ENCODE assay signal across 8 mouse cellular contexts in the genomic region with DNA sequence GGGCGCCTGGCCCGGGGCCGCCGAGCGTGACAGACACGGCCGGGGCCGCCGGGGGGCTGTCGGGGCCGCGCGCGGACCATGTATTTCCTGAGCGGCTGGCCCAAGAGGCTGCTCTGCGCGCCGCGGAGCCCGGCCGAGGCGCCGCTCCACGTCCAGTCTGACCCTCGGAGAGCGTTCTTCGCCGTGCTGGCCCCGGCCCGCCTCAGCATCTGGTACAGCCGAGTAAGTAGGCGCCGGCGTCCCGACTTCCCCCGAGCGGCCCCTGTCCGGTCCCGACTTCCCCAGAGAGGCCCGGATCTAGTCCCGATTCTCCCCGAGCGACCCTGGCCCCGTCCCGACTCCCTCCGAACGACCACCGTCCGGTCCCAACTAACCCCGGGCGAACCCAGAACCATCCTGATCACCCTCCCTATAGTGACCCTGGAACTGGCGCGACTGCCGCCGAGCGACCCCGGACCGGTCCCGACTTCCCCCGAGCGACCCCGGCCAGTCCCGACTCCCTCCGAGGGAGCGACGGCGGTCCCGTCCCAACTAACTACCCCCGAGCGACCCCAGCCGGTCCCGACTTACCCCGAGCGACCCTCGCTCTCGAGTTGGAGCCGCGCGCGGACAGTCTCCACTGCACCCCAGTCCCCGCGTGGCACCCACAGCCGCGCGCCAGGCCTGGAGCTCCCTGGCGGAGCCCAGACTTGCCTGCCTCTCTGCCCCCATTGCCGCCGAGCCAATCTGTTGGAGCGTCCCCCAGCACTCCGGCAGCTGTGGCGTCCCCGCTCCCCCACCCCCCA. TPM values are rescaled to one million over a fixed set of nuclear protein-coding genes. Genes with fewer than 3 reads are reported as not detected.
DNase-seq lines count a peak whose midpoint lies in the region; ATAC-seq and TF ChIP-seq lines count a peak whose summit lies in the region.

No protein-coding gene starts in this region.

- no peak for TF ChIP-seq POLR2A in heart, adult 2 months (IDR thresholded peaks at IDR 0.05; ENCODE audit: insufficient read depth, low read depth, low read length)

- TF ChIP-seq CTCF in C2C12 (IDR thresholded peaks at IDR 0.05; ENCODE audit: control insufficient read depth, insufficient read depth, insufficient read length): no peak
- TF ChIP-seq CTCF in heart, adult 2 months (IDR thresholded peaks at IDR 0.05): no peak
- TF ChIP-seq CTCF in liver, embryonic 14.5 days (IDR thresholded peaks at IDR 0.05; ENCODE audit: low read depth): no peak

- peak overlapping the region; percentile 74 for H3K4me3 ChIP-seq in C2C12 (ENCODE audit: insufficient read depth, poor library complexity, severe bottlenecking)
- H3K4me3 ChIP-seq in heart, adult 2 months: peak overlapping the region; percentile 81
- peak overlapping the region; percentile 94 for H3K4me3 ChIP-seq in kidney, embryonic 16.5 days (ENCODE audit: low read length)
- H3K4me3 ChIP-seq in liver, embryonic 14.5 days (ENCODE audit: insufficient read depth in 1 of 2, low read depth in 2 of 2, low read length in 2 of 2): peak overlapping the region; percentile 61 to 86
- peak overlapping the region; percentile 97 for H3K4me3 ChIP-seq in neural tube, embryonic 11.5 days (ENCODE audit: low read depth, low read length)

- no peak for TF ChIP-seq EP300 in heart, adult 2 months (IDR thresholded peaks at IDR 0.05; ENCODE audit: insufficient read depth, low read depth, low read length)
- no peak for TF ChIP-seq EP300 in liver, embryonic 14.5 days (IDR thresholded peaks at IDR 0.05; ENCODE audit: low read depth)

- peak overlapping the region; percentile 68 for H3K4me2 ChIP-seq in kidney, embryonic 16.5 days (replicated peaks; ENCODE audit: low read depth, low read length)
- H3K4me2 ChIP-seq in liver, embryonic 14.5 days (ENCODE audit: low read depth): peak overlapping the region; percentile 91
- peak overlapping the region; percentile 72 for H3K4me2 ChIP-seq in neural tube, embryonic 11.5 days (ENCODE audit: low read depth)

- no peaks in the 10 kb centered on the region for H3K36me3 ChIP-seq in C2C12 (ENCODE audit: control insufficient read depth, insufficient read depth)
- peaks cover 15% of the 10 kb centered on the region for H3K36me3 ChIP-seq in heart, adult 2 months (ENCODE audit: control insufficient read depth, insufficient read depth, low read length)
- 0 out of 2 replicates have a peak, but pooled peaks cover 7% of the 10 kb centered on the region for H3K36me3 ChIP-seq in kidney, embryonic 16.5 days (ENCODE audit: insufficient read depth, low read length)
- H3K36me3 ChIP-seq in liver, embryonic 14.5 days (replicated peaks; ENCODE audit: control insufficient read depth, insufficient read depth, low read depth): no peaks in the 10 kb centered on the region
- no peaks in the 10 kb centered on the region for H3K36me3 ChIP-seq in neural tube, embryonic 11.5 days (ENCODE audit: control insufficient read depth, insufficient read depth, low read length)

- H3K4me1 ChIP-seq in heart, adult 2 months (ENCODE audit: control insufficient read depth, insufficient read depth, low read length): peaks cover 4% of the 10 kb centered on the region
- peaks cover 17% of the 10 kb centered on the region for H3K4me1 ChIP-seq in kidney, embryonic 16.5 days (ENCODE audit: insufficient read depth, low read length)
- peaks cover 3 to 15% of the 10 kb centered on the region in 2 experiments; a peak in 3 of 4 replicates for H3K4me1 ChIP-seq in liver, embryonic 14.5 days (replicated peaks; ENCODE audit: control insufficient read depth in 2 of 2, insufficient read depth in 2 of 2, low read length in 1 of 2)
- peaks cover 3% of the 10 kb centered on the region; the same call in 1 of the 2 replicates for H3K4me1 ChIP-seq in neural tube, embryonic 11.5 days (ENCODE audit: control insufficient read depth, insufficient read depth, low read length)

- H3K27me3 ChIP-seq in C2C12 (ENCODE audit: control insufficient read depth, insufficient read depth, insufficient read length): no peaks in the 10 kb centered on the region
- H3K27me3 ChIP-seq in heart, adult 2 months (ENCODE audit: control insufficient read depth, insufficient read depth, low read length): no peaks in the 10 kb centered on the region
- no peaks in the 10 kb centered on the region for H3K27me3 ChIP-seq in kidney, embryonic 16.5 days (ENCODE audit: insufficient read depth, low read length)
- H3K27me3 ChIP-seq in liver, embryonic 14.5 days (ENCODE audit: control insufficient read depth, insufficient read depth, low read length): no peaks in the 10 kb centered on the region
- no peaks in the 10 kb centered on the region for H3K27me3 ChIP-seq in neural tube, embryonic 11.5 days (ENCODE audit: control insufficient read depth, insufficient read depth, low read length)

- H3ac ChIP-seq in C2C12 (ENCODE audit: control insufficient read depth, insufficient read length, low read depth): peak overlapping the region; percentile 78

- WGBS in heart, adult 2 months: under 1% methylated on average over 91 of the region's 92 CpGs
- WGBS in kidney, embryonic 16.5 days: under 1% methylated on average over 87 of the region's 92 CpGs
- WGBS in liver, embryonic 14.5 days (ENCODE audit: insufficient replicate concordance): under 1% methylated on average over 82 of the region's 92 CpGs
- WGBS in neural tube, embryonic 11.5 days: under 1% methylated on average over 81 of the region's 92 CpGs

- intact Hi-C loops in heart, adult 2 months (cut with DNase I): loop anchor here (5.0 kb wide), 1 partner anchor 40 kb away; no protein-coding TSS in a partner anchor

- peak overlapping the region; percentile 99 for H3K27ac ChIP-seq in heart, adult 2 months
- peak overlapping the region; percentile 97 for H3K27ac ChIP-seq in kidney, embryonic 16.5 days (ENCODE audit: low read length)
- H3K27ac ChIP-seq in liver, embryonic 14.5 days: peak overlapping the region; percentile 28
- peak overlapping the region; percentile 96 for H3K27ac ChIP-seq in neural tube, embryonic 11.5 days (ENCODE audit: low read depth, low read length)

- peak overlapping the region; percentile 96 for H3K9ac ChIP-seq in heart, adult 2 months (ENCODE audit: low read depth, low read length)
- peak overlapping the region; percentile 94 for H3K9ac ChIP-seq in kidney, embryonic 16.5 days (replicated peaks; ENCODE audit: low read length)
- H3K9ac ChIP-seq in liver, embryonic 14.5 days (replicated peaks): peak overlapping the region; percentile 87
- peak overlapping the region; percentile 92 for H3K9ac ChIP-seq in neural tube, embryonic 11.5 days (ENCODE audit: low read length)

- peak; percentile 20 for DNase-seq in embryo, embryonic 11.5 days (ENCODE audit: low read depth, low spot score)
- DNase-seq in heart, adult 2 months: peak; percentile 66 to 72
- DNase-seq in liver, embryonic 14.5 days (ENCODE audit: low read depth in 3 of 3, low spot score in 3 of 3): no peak
- DNase-seq in neural tube, embryonic 11.5 days (ENCODE audit: low spot score): peak; percentile 65
- DNase-seq in thymus, postnatal 14 days: peak; percentile 76

- H3K79me3 ChIP-seq in C2C12 (ENCODE audit: low read depth): peaks cover 32% of the 10 kb centered on the region

- peaks cover 49% of the 10 kb centered on the region for H3K79me2 ChIP-seq in C2C12 (ENCODE audit: control insufficient read depth, insufficient read depth)
- peaks cover 9% of the 10 kb centered on the region for H3K79me2 ChIP-seq in heart, adult 2 months (replicated peaks; ENCODE audit: control insufficient read depth, insufficient read depth, low read length)

- H3K9me3 ChIP-seq in kidney, embryonic 16.5 days (ENCODE audit: low read length): no peaks in the 10 kb centered on the region
- no peaks in the 10 kb centered on the region for H3K9me3 ChIP-seq in liver, embryonic 14.5 days (ENCODE audit: control insufficient read depth, low read length)
- H3K9me3 ChIP-seq in neural tube, embryonic 11.5 days (ENCODE audit: control insufficient read depth, low read length): no peaks in the 10 kb centered on the region

- peak; percentile 29 for ATAC-seq in activated CD4-positive, CD25-positive, alpha-beta regulatory T cell, adult 4 months
- ATAC-seq in kidney, embryonic 16.5 days (ENCODE audit: low FRiP score, low TSS enrichment): peak; percentile 80
- ATAC-seq in liver, embryonic 14.5 days (ENCODE audit: insufficient read depth): peak; percentile 54
- ATAC-seq in neural tube, embryonic 11.5 days (ENCODE audit: insufficient read depth, low FRiP score, low TSS enrichment): peak; percentile 80

TF ChIP-seq in C2C12, 6 proteins besides CTCF, POLR2A, EP300 and RAD21:
- no peak for TF ChIP-seq CEBPB (IDR thresholded peaks at IDR 0.05; ENCODE audit: low read depth)
- TF ChIP-seq MYOD1 (IDR thresholded peaks at IDR 0.05; ENCODE audit: control insufficient read depth, insufficient read length, low read depth): no peak
- TF ChIP-seq FOSL1 (IDR thresholded peaks at IDR 0.05; ENCODE audit: insufficient read depth, low read length, poor library complexity, severe bottlenecking): no peak
- TF ChIP-seq USF1 (IDR thresholded peaks at IDR 0.05; ENCODE audit: low read depth): no peak

RNA-seq across cellular contexts. Expression of gene Ric1, which starts 0.6 kb away (rescaled TPM):
- polyA plus RNA-seq in C2C12 (2012; fragmentation: generic; extraction: Trizol): 4.3 TPM
- polyA plus RNA-seq in activated CD4-positive, CD25-positive, alpha-beta regulatory T cell, adult 4 months (2017; shearing (Covaris generic)): 10 to 100 TPM in 1 of 2 experiments, 1 to 10 TPM in 1; 8.6 to 13.1 TPM
- 10 to 100 TPM; 16.9 to 20.6 TPM for total RNA-seq in heart, adult 2 months (2021)
- 9.2 and 15.0 TPM in 2 replicates for polyA plus RNA-seq in heart, adult 2 months (2012; rRNA removed)
- 11.6 and 13.8 TPM in 2 replicates for polyA plus RNA-seq in kidney, embryonic 16.5 days (2015; fragmentation: Nextera tagmentation; extraction: Ambion mirVana)
- polyA plus RNA-seq in liver, embryonic 14.5 days (2012; rRNA removed): 2.4 and 3.1 TPM in 2 replicates
- 2.8 and 2.9 TPM in 2 replicates for polyA plus RNA-seq in liver, embryonic 14.5 days (2014; fragmentation: Nextera tagmentation; extraction: Ambion mirVana)
- polyA plus RNA-seq in neural tube, embryonic 11.5 days (2014; fragmentation: Nextera tagmentation; extraction: Ambion mirVana): 14.4 and 15.2 TPM in 2 replicates

Comparison
In these comparisons a context has a peak if more than half of its experiments do, and no peak if none do; other contexts are left out.
1. ATAC-seq: peak in every context shown above with its lines; median percentile 80 in kidney, embryonic 16.5 days; 80 in neural tube, embryonic 11.5 days; 54 in liver, embryonic 14.5 days; 29 in activated CD4-positive, CD25-positive, alpha-beta regulatory T cell, adult 4 months.
2. DNase-seq: peak in embryo, embryonic 11.5 days (single experiment), heart, adult 2 months (2 of 2), neural tube, embryonic 11.5 days (single experiment) and thymus, postnatal 14 days (single experiment); none in liver, embryonic 14.5 days (0 of 3).
3. H3K27ac ChIP-seq: peak in every context shown above with its lines; median percentile 99 in heart, adult 2 months; 97 in kidney, embryonic 16.5 days; 96 in neural tube, embryonic 11.5 days; 28 in liver, embryonic 14.5 days.
4. Peak in every context shown above with its lines, with median percentiles within 50 percentile points of each other: H3K4me3 ChIP-seq, H3K9ac ChIP-seq and H3K4me2 ChIP-seq.